14 mouse cellular contexts compared by ENCODE assay signal in the genomic region with DNA sequence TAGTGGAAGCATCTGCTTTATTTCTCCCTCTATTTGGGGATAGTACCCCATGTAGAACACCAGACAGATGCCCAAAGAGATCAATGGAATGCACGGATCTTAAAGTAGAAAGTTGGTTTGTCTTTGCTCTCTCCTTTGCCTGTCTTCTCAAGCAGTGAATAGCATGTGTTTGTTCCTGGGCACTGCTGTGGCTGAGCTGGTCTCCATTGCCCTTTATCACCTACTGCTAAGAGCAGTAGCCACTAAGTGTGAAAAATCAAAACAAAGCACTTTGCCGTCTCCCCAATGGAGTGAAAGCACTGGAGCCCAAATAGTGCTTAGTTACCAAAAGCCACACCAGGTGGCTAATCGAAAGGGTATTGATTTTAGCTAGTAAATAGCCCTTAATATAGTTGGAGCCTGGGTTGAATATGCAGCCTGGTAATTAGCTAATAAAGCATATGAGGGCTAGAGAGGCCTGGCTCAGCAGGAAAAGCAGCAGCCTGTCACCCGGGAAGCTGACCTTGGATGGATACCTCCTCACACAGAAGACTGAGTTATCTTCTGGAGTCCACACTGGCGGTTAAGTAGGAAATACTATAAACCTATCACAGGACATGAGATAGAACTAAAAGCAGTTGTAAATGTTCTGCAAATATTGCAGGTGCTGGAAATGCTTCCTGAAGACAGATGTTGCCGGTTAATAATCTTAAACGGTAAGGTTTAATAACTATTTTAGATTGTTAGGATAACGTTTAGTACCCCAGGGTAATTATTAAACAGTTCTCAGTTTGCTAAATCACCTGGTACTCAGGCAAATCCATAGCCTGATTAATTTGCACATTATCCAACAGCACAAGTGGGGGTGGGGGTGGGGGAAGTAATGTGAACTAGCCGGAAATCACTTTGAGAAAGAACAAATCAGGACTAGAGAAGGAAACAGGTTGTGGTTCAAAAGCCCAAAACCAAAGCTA.
"Had no signal": no experiment of that assay in that cellular context is flagged by ENCODE, and none has a peak within 500 bp of the region (broad histone marks: within the 10 kb centered on the region; RNA-seq: fewer than 3 reads in every experiment).

No protein-coding gene starts in this region.

- DNase-seq: kidney, adult 2 months; kidney, postnatal 36 days; liver; lung, adult 2 months; lung, postnatal 36 days; right cerebral cortex, postnatal 14 days; thymus, adult 2 months; thymus, postnatal 25 days had no signal

- H3K9me3 ChIP-seq: liver, embryonic 15.5 days; midbrain, embryonic 13.5 days had no signal

- H3K27me3 ChIP-seq: limb, embryonic 12.5 days; liver, embryonic 15.5 days; midbrain, embryonic 13.5 days had no signal

- ATAC-seq: lung, postnatal 0 days; midbrain, embryonic 13.5 days had no signal

- H3K27ac ChIP-seq: kidney, postnatal 0 days; layer of hippocampus, adult 2 months; limb, embryonic 12.5 days; liver, embryonic 15.5 days; midbrain, embryonic 13.5 days had no signal

- H3K36me3 ChIP-seq: limb, embryonic 12.5 days; liver, embryonic 15.5 days; midbrain, embryonic 13.5 days had no signal

- H3K9ac ChIP-seq: limb, embryonic 12.5 days; liver, embryonic 15.5 days; midbrain, embryonic 13.5 days had no signal

- H3K4me2 ChIP-seq: limb, embryonic 12.5 days; liver, embryonic 15.5 days; midbrain, embryonic 13.5 days had no signal

- H3K4me3 ChIP-seq: layer of hippocampus, adult 2 months; limb, embryonic 12.5 days; liver, embryonic 15.5 days; midbrain, embryonic 13.5 days had no signal

- H3K4me1 ChIP-seq: midbrain, embryonic 13.5 days had no signal
